Mouse (Mus musculus): ENCODE results near the gene Xylt1.

Gene Xylt1

GRCm38 (mm10) chr7:117697681-117698080 lies 316.9 kb downstream of the Xylt1 start:
- no peak for DNase-seq (ENCODE audit: low read depth, low spot score)

GRCm38 (mm10) chr7:117698551-117699114 lies 317.9 kb downstream of the Xylt1 start:
- no peak for DNase-seq (ENCODE audit: low read depth, low spot score)

- no peak for DNase-seq (ENCODE audit: low read depth, low spot score)
Measured at GRCm38 (mm10) chr7:117699343-117699985, 318.7 kb downstream of the Xylt1 start.

GRCm38 (mm10) chr7:117700066-117700465 lies 319.3 kb downstream of the Xylt1 start:
- DNase-seq (ENCODE audit: low read depth, low spot score), result no peak

GRCm38 (mm10) chr7:117709901-117710607 lies 329.3 kb downstream of the Xylt1 start:
- DNase-seq (ENCODE audit: low read depth, low spot score), result no peak

GRCm38 (mm10) chr7:117716876-117717408 lies 336.2 kb downstream of the Xylt1 start:
- no peak for DNase-seq (ENCODE audit: low read depth, low spot score)

GRCm38 (mm10) chr7:117720426-117720825 lies 339.6 kb downstream of the Xylt1 start:
- no peak for DNase-seq (ENCODE audit: low read depth, low spot score)

All from CD4-positive helper T cell, adult 2 months (primary cell).